Mouse (Mus musculus) midbrain, postnatal 0 days (tissue): ENCODE results near the gene Hrh1. TPM values are rescaled to one million over a fixed set of nuclear protein-coding genes. Genes with fewer than 3 reads are reported as not detected.

Experiments
- ATAC-seq: fragments of 200-750 bp; cut with Nextera tagmentation; 2 replicates; pipeline ENCODE4 v1.8.0; 2017; ENCODE audit warnings: moderate number of reproducible peaks, mild to moderate bottlenecking, moderate TSS enrichment, moderate library complexity; ENCODE audit not compliant: low FRiP score
- DNase-seq: peaks from one replicate; pipeline ENCODE4 v3.0.0-alpha.2; 2015; ENCODE audit warnings: low spot score
- H3K27ac ChIP-seq: fragments of 300-500 bp; sonication (generic); 2 replicates; pipeline ENCODE4 v1.5.1; 2014; ENCODE audit warnings: low read depth, mild to moderate bottlenecking, low read length, mixed read lengths
- H3K27me3 ChIP-seq: fragments of 300-500 bp; sonication (generic); 2 replicates; pipeline ENCODE4 v1.6.1; 2014; ENCODE audit warnings: low read length, control low read depth, mixed read lengths; ENCODE audit not compliant: insufficient read depth
- H3K36me3 ChIP-seq: fragments of 300-500 bp; sonication (generic); 2 replicates; pipeline ENCODE4 v1.6.1; 2014; ENCODE audit warnings: low read length, control low read depth, mixed read lengths; ENCODE audit not compliant: insufficient read depth
- H3K4me1 ChIP-seq: fragments of 300-500 bp; sonication (generic); 2 replicates; pipeline ENCODE4 v1.6.1; 2014; ENCODE audit warnings: mild to moderate bottlenecking, control low read depth, antibody characterized with exemption, low read length, mixed read lengths; ENCODE audit not compliant: insufficient read depth
- H3K4me2 ChIP-seq: fragments of 300-500 bp; sonication (generic); 2 replicates; pipeline ENCODE4 v1.6.1; 2014; ENCODE audit warnings: low read depth, mild to moderate bottlenecking, low read length, mixed read lengths; ENCODE audit not compliant: poor library complexity, severe bottlenecking
- H3K4me3 ChIP-seq: fragments of 300-500 bp; sonication (generic); 2 replicates; pipeline ENCODE4 v1.5.1; 2014; ENCODE audit warnings: low read depth, mild to moderate bottlenecking, low read length, moderate library complexity
- H3K9ac ChIP-seq: fragments of 300-500 bp; sonication (generic); replicated peaks from 2 replicates; pipeline ENCODE4 v1.6.1; 2014; ENCODE audit warnings: mild to moderate bottlenecking, low read length, moderate library complexity, mixed read lengths; ENCODE audit not compliant: poor library complexity, severe bottlenecking
- H3K9me3 ChIP-seq: fragments of 300-500 bp; sonication (generic); 2 replicates; pipeline ENCODE4 v1.6.1; 2016; ENCODE audit warnings: low read length, control low read depth
- CTCF ChIP-seq: IDR thresholded peaks from 2 replicates; pipeline ENCODE4 v1.5.1; 2016; ENCODE audit warnings: antibody characterized with exemption, mild to moderate bottlenecking
- WGBS: fragments of 180-500 bp; shearing (Covaris S2); extraction: QIAGEN DNeasy Blood & Tissue Kit; methylation state at CpG from one replicate; pipeline ENCODE4 v1.1.7; 2014; 5-methylcytosine and 5-hydroxymethylcytosine counted together
- polyA plus RNA-seq: library from polyadenylated mRNA; unstranded; fragments of >200 nt; fragmentation: Nextera tagmentation; extraction: Ambion mirVana; gene quantifications from 2 replicates; pipeline ENCODE4 v1.2.1, GENCODE M21; 2015
- total RNA-seq: library from RNA; depleted of rRNA; stranded (reverse); fragments of >200 nt; gene quantifications from 2 replicates; pipeline ENCODE4 v1.2.3, GENCODE M21; 2014

The Hrh1 gene
- total and polyA plus RNA-seq, 2 experiments from 2014 or later: 1.6 to 1.9 TPM

DNA sequence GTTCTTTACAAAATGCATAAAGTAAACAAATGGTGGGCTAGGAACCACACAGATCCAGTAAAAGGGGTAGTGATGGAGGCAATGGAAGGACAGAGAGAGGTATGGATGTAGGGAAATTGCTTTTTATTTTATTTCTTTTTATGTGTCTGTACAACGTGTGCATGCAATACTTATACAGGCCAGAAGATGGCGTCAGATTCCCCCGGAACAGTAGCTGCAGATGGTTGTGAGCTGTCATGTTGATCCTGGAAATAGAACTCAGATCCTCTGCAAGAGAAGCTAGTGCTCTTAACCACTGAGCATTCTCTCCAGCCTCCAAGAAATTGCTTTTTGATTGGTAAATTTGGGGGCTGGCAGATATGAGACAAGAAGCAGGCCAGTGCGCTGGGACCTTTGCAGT, 65.0 kb downstream of the Hrh1 start:
- no peak overlapping the region for H3K4me3 ChIP-seq
- DNase-seq (peak; percentile 26), ATAC-seq (no peak)
- no peaks in the 10 kb centered on the region for H3K4me1 ChIP-seq
- H3K36me3 ChIP-seq: no peaks in the 10 kb centered on the region
- H3K27ac ChIP-seq: no peak overlapping the region
- no peak overlapping the region for H3K9ac ChIP-seq
- no peak overlapping the region for H3K4me2 ChIP-seq
- H3K9me3 ChIP-seq: no peaks in the 10 kb centered on the region
- peak; percentile 74 for TF ChIP-seq CTCF
- no peaks in the 10 kb centered on the region for H3K27me3 ChIP-seq
- 25% methylated on average over 4 of the region's 4 CpGs for WGBS

DNA sequence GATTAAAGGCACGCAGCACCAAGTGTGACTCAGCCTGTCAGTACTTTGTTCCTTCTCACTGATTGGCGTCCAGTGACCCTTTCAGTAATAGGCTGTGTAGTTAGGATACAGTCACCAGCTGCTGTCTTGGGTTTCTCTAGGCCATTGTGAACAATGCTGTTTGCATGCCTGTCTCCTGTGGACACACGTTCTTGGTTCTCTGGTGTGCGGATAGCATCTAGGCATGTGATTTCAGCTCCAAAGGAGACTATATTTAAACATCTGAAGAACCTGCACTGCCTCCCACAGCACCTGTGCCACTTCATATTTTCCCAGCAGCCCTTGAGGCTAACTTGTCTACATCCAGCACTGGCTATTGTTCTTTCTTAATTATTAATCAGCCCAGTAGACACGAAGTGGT, 75.8 kb downstream of the Hrh1 start:
- no peak for DNase-seq
- no peak for TF ChIP-seq CTCF
- no peak overlapping the region for H3K9ac ChIP-seq
- 46% methylated on average over 5 of the region's 5 CpGs for WGBS
- no peaks in the 10 kb centered on the region for H3K36me3 ChIP-seq
- ATAC-seq: no peak
- no peaks in the 10 kb centered on the region for H3K27me3 ChIP-seq
- H3K4me1 ChIP-seq: 0 out of 2 replicates have a peak, but pooled peaks cover 4% of the 10 kb centered on the region
- H3K4me3 ChIP-seq: no peak overlapping the region
- H3K27ac ChIP-seq: no peak overlapping the region
- H3K4me2 ChIP-seq: no peak overlapping the region
- no peaks in the 10 kb centered on the region for H3K9me3 ChIP-seq

DNA sequence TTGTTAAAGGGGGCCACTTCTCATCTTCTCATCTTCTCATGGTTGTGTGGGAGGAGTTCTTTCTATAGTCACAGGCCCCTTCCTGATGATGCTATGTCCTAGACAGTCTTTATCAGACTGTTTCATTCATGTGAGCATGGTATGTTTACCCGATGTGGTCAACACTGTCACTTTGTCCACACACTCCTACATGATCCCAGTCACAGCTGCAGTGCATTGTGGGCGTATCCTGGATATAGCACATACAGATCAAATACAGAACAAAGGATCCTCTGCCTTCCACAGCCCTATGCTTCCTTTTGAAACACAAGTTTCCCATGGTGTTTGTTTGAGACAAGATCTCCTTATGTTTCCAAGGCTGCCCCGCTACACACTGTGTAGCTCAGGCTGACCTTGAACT, 76.3 kb downstream of the Hrh1 start:
- Histone ChIP-seq H3K27me3 (no peaks in the 10 kb centered on the region), H3K4me1 (0 out of 2 replicates have a peak, but pooled peaks cover 4% of the 10 kb centered on the region), H3K9me3 (no peaks in the 10 kb centered on the region), H3K4me3 (no peak overlapping the region), H3K9ac (no peak overlapping the region), H3K4me2 (no peak overlapping the region), H3K27ac (no peak overlapping the region), H3K36me3 (no peaks in the 10 kb centered on the region)
- ATAC-seq (no peak), DNase-seq (no peak)
- no peak for TF ChIP-seq CTCF
- 92% methylated on average over 3 of the region's 3 CpGs for WGBS

DNA sequence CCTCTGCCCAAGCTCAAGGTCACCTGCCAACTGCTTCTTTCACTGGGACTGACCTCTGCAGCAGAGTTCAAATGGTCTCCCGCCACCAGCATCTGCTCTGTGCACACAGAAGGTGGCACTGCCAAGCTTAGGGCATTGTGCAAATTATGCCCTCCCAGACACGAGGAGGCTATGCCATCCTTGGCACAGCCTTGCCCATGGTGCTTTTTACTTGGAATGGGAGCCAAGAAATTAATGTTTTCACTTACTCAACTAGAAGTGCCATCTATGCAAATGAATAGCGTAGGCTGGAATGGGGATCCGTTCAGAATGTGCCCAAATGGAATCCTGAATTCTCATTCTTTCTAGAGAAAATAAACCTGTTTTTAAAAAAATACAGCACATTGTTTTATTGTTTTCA, 77.2 kb downstream of the Hrh1 start:
- no peak overlapping the region for H3K4me2 ChIP-seq
- 80% methylated on average over 4 of the region's 4 CpGs for WGBS
- no peak overlapping the region for H3K27ac ChIP-seq
- H3K27me3 ChIP-seq: no peaks in the 10 kb centered on the region
- no peaks in the 10 kb centered on the region for H3K36me3 ChIP-seq
- H3K9me3 ChIP-seq: no peaks in the 10 kb centered on the region
- DNase-seq: peak; percentile 37
- TF ChIP-seq CTCF: no peak
- H3K4me3 ChIP-seq: no peak overlapping the region
- H3K4me1 ChIP-seq: 0 out of 2 replicates have a peak, but pooled peaks cover 4% of the 10 kb centered on the region
- no peak overlapping the region for H3K9ac ChIP-seq
- no peak for ATAC-seq

DNA sequence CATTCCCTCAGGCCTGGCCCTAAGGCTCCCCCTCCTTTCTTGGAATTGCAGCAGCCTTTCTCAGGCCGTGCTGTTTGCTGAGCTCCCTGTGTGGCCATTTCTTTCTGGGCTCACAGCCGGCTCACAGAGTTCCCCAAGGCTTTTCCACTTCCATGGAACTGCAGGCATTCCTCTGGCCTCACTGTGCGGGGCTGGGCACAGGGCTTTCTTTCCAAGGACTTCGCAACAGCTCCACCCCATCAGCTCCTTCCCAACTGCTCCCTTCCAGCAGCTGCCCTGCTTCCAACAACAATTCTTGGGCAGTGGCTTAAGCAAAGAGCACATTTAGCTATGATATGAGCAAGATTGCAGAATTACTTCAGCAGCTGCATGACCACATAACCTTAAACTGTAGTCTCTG, 81.0 kb downstream of the Hrh1 start:
- no peak overlapping the region for H3K4me3 ChIP-seq
- H3K27ac ChIP-seq: no peak overlapping the region
- H3K4me2 ChIP-seq: no peak overlapping the region
- DNase-seq (no peak), ATAC-seq (no peak)
- no peak for TF ChIP-seq CTCF
- H3K9ac ChIP-seq: no peak overlapping the region
- H3K9me3 ChIP-seq: no peaks in the 10 kb centered on the region
- WGBS: 21% methylated on average over 4 of the region's 4 CpGs
- no peaks in the 10 kb centered on the region for H3K4me1 ChIP-seq
- H3K36me3 ChIP-seq: no peaks in the 10 kb centered on the region
- no peaks in the 10 kb centered on the region for H3K27me3 ChIP-seq

DNA sequence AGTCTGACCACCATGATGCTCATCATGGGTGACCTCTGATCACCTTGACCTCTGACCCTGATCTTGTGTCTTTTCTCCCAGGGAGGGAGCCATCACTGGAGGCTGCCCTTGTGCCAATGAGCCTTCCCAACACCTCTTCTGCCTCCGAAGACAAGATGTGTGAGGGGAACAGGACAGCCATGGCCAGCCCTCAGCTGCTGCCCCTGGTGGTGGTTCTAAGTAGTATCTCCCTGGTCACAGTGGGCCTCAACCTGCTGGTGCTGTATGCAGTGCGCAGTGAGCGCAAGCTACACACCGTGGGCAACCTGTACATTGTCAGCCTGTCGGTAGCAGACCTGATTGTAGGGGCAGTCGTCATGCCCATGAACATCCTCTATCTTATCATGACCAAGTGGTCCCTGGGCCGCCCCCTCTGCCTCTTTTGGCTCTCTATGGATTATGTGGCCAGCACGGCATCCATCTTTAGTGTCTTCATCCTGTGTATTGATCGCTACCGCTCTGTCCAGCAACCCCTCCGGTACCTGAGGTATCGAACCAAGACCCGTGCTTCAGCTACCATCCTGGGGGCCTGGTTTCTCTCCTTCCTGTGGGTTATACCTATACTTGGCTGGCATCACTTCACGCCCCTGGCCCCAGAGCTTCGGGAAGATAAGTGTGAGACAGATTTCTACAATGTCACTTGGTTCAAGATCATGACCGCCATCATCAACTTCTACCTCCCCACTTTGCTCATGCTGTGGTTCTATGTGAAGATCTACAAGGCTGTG, 82.1 kb downstream of the Hrh1 start:
- H3K9ac ChIP-seq: no peak overlapping the region
- no peaks in the 10 kb centered on the region for H3K36me3 ChIP-seq
- ATAC-seq (no peak), DNase-seq (no peak)
- no peak overlapping the region for H3K27ac ChIP-seq
- 96% methylated on average over 16 of the region's 16 CpGs for WGBS
- no peaks in the 10 kb centered on the region for H3K9me3 ChIP-seq
- no peaks in the 10 kb centered on the region for H3K27me3 ChIP-seq
- H3K4me3 ChIP-seq: no peak overlapping the region
- peak; percentile 53 for TF ChIP-seq CTCF
- no peak overlapping the region for H3K4me2 ChIP-seq
- no peaks in the 10 kb centered on the region for H3K4me1 ChIP-seq
